Mouse (Mus musculus): ENCODE results near the gene Serpind1. TPM values are rescaled to one million over a fixed set of nuclear protein-coding genes. Genes with fewer than 3 reads are reported as not detected.

Serpind1 gene
- total RNA-seq (2023), result not detected

GRCm38 (mm10) chr16:17331116-17331515, at the start of gene Serpind1:
Gene Serpind1, plus strand, starts transcription at chr16:17331371.

Other genes with a start within 250 kb of the Serpind1 start
- 10 to 100 TPM; 71.4 to 76.8 TPM for gene Ppil2, start 220.1 kb upstream of the Serpind1 start, total RNA-seq (2023)
- gene 2610318N02Rik, start 206.2 kb upstream of the Serpind1 start, total RNA-seq (2023), result 1 to 10 TPM; 5.9 to 8.9 TPM
- 10 to 100 TPM; 46.3 to 53.3 TPM for gene Sdf2l1, start 199.0 kb upstream of the Serpind1 start, total RNA-seq (2023)
- gene Ydjc, start 186.8 kb upstream of the Serpind1 start, total RNA-seq (2023), result 1 to 10 TPM; 5.8 to 7.5 TPM
- gene Ccdc116, start 184.1 kb upstream of the Serpind1 start, total RNA-seq (2023), result 1 to 10 TPM; 1.2 TPM
- gene Ube2l3, start 128.7 kb upstream of the Serpind1 start, total RNA-seq (2023), result 100 to 1,000 TPM; 149 to 154 TPM
- under 1 TPM; 0.07 to 0.33 TPM for gene Rimbp3, start 122.8 kb upstream of the Serpind1 start, total RNA-seq (2023)
- gene Hic2, start 97.8 kb upstream of the Serpind1 start, total RNA-seq (2023), result 1 to 10 TPM; 1.1 to 1.3 TPM
- gene Tmem191c, start 55.3 kb upstream of the Serpind1 start, total RNA-seq (2023), result 1 to 10 TPM; 3.1 to 3.8 TPM
- gene Snap29, start 74.6 kb downstream of the Serpind1 start, total RNA-seq (2023), result 10 to 100 TPM; 16.5 to 17.9 TPM
- 10 to 100 TPM; 42.8 to 45.6 TPM for gene Pi4ka, start 74.9 kb downstream of the Serpind1 start, total RNA-seq (2023)
- 10 to 100 TPM; 32.0 to 36.4 TPM for gene Crkl, start 120.6 kb downstream of the Serpind1 start, total RNA-seq (2023)
- gene Aifm3, start 158.2 kb downstream of the Serpind1 start, total RNA-seq (2023), result not detected
- gene Lztr1, start 177.3 kb downstream of the Serpind1 start, total RNA-seq (2023), result 10 to 100 TPM; 34.9 to 35.2 TPM
- 10 to 100 TPM; 16.0 to 19.1 TPM for gene Thap7, start 199.8 kb downstream of the Serpind1 start, total RNA-seq (2023)
- gene Lrrc74b, start 229.9 kb downstream of the Serpind1 start, total RNA-seq (2023), result under 1 TPM in 1 of 2 experiments, not detected in 1; 0.20 TPM
- gene P2rx6, start 230.5 kb downstream of the Serpind1 start, total RNA-seq (2023), result not detected